Mouse (Mus musculus) brain, adult 2 months (tissue): ENCODE results near the gene Bcl2l10.

Experiments used
- DNase-seq: peaks from one replicate; pipeline ENCODE4 v3.0.0; 2011; ENCODE audit warnings: low read depth, low spot score

The Bcl2l10 gene

DNA sequence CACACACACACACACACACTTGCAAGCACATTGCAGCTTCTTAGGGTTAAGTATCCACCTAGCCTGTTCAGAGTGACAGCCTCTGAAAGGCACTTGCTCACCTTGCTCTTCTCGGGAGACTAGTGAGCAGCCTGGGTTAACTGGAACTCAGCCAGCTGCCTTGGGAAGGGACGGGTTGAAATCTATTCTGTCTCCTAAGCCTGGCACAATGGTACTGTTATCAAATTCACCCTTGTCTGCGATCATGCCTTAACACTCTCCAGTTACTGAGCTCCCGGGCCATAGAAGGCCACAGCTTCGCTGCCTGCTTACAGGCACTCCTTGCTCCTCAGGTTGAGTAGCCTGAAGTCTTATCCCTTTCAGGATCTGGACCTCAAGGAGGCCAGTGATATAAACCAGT, 53.1 kb downstream of the Bcl2l10 start:
- peak; percentile 36 for DNase-seq
